Mouse (Mus musculus) intestine, embryonic 15.5 days (tissue): ENCODE results near the gene C1ql4. TPM values are rescaled to one million over a fixed set of nuclear protein-coding genes. Genes with fewer than 3 reads are reported as not detected.
"Not testable (repeated sequence)": the region's sequence is repeated elsewhere in the genome, so short reads cannot be mapped to it uniquely, and the experiment has no call there.

Source experiments
- ATAC-seq: fragments of 200-750 bp; cut with Nextera tagmentation; 2 replicates; pipeline ENCODE4 v1.8.0; 2017; ENCODE audit warnings: moderate TSS enrichment, moderate library complexity
- H3K27ac ChIP-seq: fragments of 300-500 bp; sonication (generic); 2 replicates; pipeline ENCODE4 v1.5.1; 2015; ENCODE audit warnings: mild to moderate bottlenecking, inconsistent platforms
- H3K27me3 ChIP-seq: fragments of 300-500 bp; sonication (generic); replicated peaks from 2 replicates; pipeline ENCODE4 v1.6.1; 2015; ENCODE audit warnings: inconsistent platforms
- H3K36me3 ChIP-seq: fragments of 300-500 bp; sonication (generic); 2 replicates; pipeline ENCODE4 v1.6.1; 2015; ENCODE audit warnings: inconsistent platforms
- H3K4me1 ChIP-seq: fragments of 300-500 bp; sonication (generic); replicated peaks from 2 replicates; pipeline ENCODE4 v1.6.1; 2015; ENCODE audit warnings: inconsistent platforms
- H3K4me2 ChIP-seq: fragments of 300-500 bp; sonication (generic); replicated peaks from 2 replicates; pipeline ENCODE4 v1.6.1; 2015; ENCODE audit warnings: mild to moderate bottlenecking, inconsistent platforms
- H3K4me3 ChIP-seq: fragments of 300-500 bp; sonication (generic); replicated peaks from 2 replicates; pipeline ENCODE4 v1.5.1; 2015; ENCODE audit warnings: inconsistent platforms
- H3K9ac ChIP-seq: fragments of 300-500 bp; sonication (generic); 2 replicates; pipeline ENCODE4 v1.6.1; 2015; ENCODE audit warnings: inconsistent platforms
- H3K9me3 ChIP-seq: fragments of 300-500 bp; sonication (generic); 2 replicates; pipeline ENCODE4 v1.6.1; 2016; ENCODE audit warnings: inconsistent platforms
- WGBS: fragments of 180-500 bp; shearing (Covaris S2); methylation state at CpG from one replicate; pipeline ENCODE4 v1.1.7; 2015; 5-methylcytosine and 5-hydroxymethylcytosine counted together
- polyA plus RNA-seq: library from polyadenylated mRNA; unstranded; fragments of >200 nt; fragmentation: Nextera tagmentation; extraction: Ambion mirVana; gene quantifications from 2 replicates; pipeline ENCODE4 v1.2.1, GENCODE M21; 2015

The C1ql4 gene
- polyA plus RNA-seq, 1 experiment from 2014 or later, result 0.09 TPM

GRCm38 (mm10) chr15:99082840-99083239, 4.8 kb downstream of the C1ql4 start:
- Histone ChIP-seq H3K4me3 (no peak overlapping the region), H3K9ac (no peak overlapping the region), H3K27me3 (peaks cover 27% of the 10 kb centered on the region), H3K4me1 (peaks cover 22% of the 10 kb centered on the region), H3K27ac (no peak overlapping the region), H3K4me2 (no peak overlapping the region), H3K9me3 (no peaks in the 10 kb centered on the region), H3K36me3 (peaks cover 26% of the 10 kb centered on the region)
- WGBS, result 87% methylated on average over 16 of the region's 16 CpGs
- ATAC-seq, result no peak

GRCm38 (mm10) chr15:99082322-99082721, 5.3 kb downstream of the C1ql4 start:
- Histone ChIP-seq H3K36me3 (peaks cover 27% of the 10 kb centered on the region), H3K27ac (no peak overlapping the region), H3K4me1 (peaks cover 21% of the 10 kb centered on the region; the same call in 1 of the 2 replicates), H3K9me3 (no peaks in the 10 kb centered on the region), H3K4me2 (no peak overlapping the region), H3K9ac (no peak overlapping the region), H3K4me3 (no peak overlapping the region), H3K27me3 (peaks cover 22% of the 10 kb centered on the region)
- WGBS, result 96% methylated on average over 12 of the region's 12 CpGs
- ATAC-seq, result no peak

- no peaks in the 10 kb centered on the region for H3K9me3 ChIP-seq
- WGBS, result 80% methylated on average over 3 of the region's 3 CpGs
- H3K36me3 ChIP-seq, result peaks cover 32% of the 10 kb centered on the region
- peaks cover 3% of the 10 kb centered on the region; the same call in 1 of the 2 replicates for H3K27me3 ChIP-seq
- ATAC-seq, result no peak
- no peak overlapping the region for H3K4me2 ChIP-seq
- peaks cover 35% of the 10 kb centered on the region for H3K4me1 ChIP-seq
- H3K4me3 ChIP-seq, result no peak overlapping the region
- no peak overlapping the region for H3K9ac ChIP-seq
- no peak overlapping the region for H3K27ac ChIP-seq
Measured at GRCm38 (mm10) chr15:99079804-99080203, 7.8 kb downstream of the C1ql4 start.

- H3K27me3 ChIP-seq, result 0 out of 2 replicates have a peak, but pooled peaks cover under 1% of the 10 kb centered on the region
- no peak overlapping the region for H3K4me2 ChIP-seq
- H3K9me3 ChIP-seq, result no peaks in the 10 kb centered on the region
- ATAC-seq, result no peak
- WGBS, result 74% methylated on average over 15 of the region's 15 CpGs
- H3K9ac ChIP-seq, result no peak overlapping the region
- H3K4me1 ChIP-seq, result peaks cover 28% of the 10 kb centered on the region
- no peak overlapping the region for H3K27ac ChIP-seq
- H3K36me3 ChIP-seq, result peaks cover 32% of the 10 kb centered on the region
- no peak overlapping the region for H3K4me3 ChIP-seq
Measured at GRCm38 (mm10) chr15:99078181-99078910, 9.3 kb downstream of the C1ql4 start.

- WGBS, result 90% methylated on average over 3 of the region's 3 CpGs
- H3K4me2 ChIP-seq, result peak overlapping the region; percentile 90
- peak overlapping the region; percentile 68; the same call in 1 of the 2 replicates for H3K4me3 ChIP-seq
Measured at GRCm38 (mm10) chr15:99076011-99076410, 11.6 kb downstream of the C1ql4 start.

GRCm38 (mm10) chr15:99074600-99075333, 12.8 kb downstream of the C1ql4 start:
- Histone ChIP-seq H3K4me1 (peaks cover 25% of the 10 kb centered on the region), H3K4me3 (peak overlapping the region; percentile 68), H3K9me3 (no peaks in the 10 kb centered on the region), H3K9ac (peak overlapping the region; percentile 74), H3K27me3 (no peaks in the 10 kb centered on the region), H3K27ac (peak overlapping the region; percentile 93), H3K4me2 (peak overlapping the region; percentile 90), H3K36me3 (peaks cover 10% of the 10 kb centered on the region; the same call in 1 of the 2 replicates)
- WGBS, result under 1% methylated on average over 44 of the region's 44 CpGs
- ATAC-seq, result peak; percentile 98

More at GRCm38 (mm10) chr15:99076011-99076410, 11.6 kb downstream of the C1ql4 start:
- Histone ChIP-seq H3K4me1 (peaks cover 25% of the 10 kb centered on the region), H3K36me3 (peaks cover 15% of the 10 kb centered on the region; the same call in 1 of the 2 replicates)
- not testable (repeated sequence) for H3K27me3 ChIP-seq, H3K27ac ChIP-seq, H3K9me3 ChIP-seq, ATAC-seq, H3K9ac ChIP-seq

GRCm38 (mm10) chr15:99074019-99074599, 13.5 kb downstream of the C1ql4 start, which contains the start of gene Troap:
Gene Troap (plus strand): TSS chr15:99074575.
- Histone ChIP-seq H3K9me3 (no peaks in the 10 kb centered on the region), H3K27ac (peak within 1 kb of the TSS; percentile 93), H3K4me3 (peak within 1 kb of the TSS; percentile 68), H3K27me3 (no peaks in the 10 kb centered on the region), H3K4me2 (peak within 1 kb of the TSS; percentile 90), H3K36me3 (peaks cover 10% of the 10 kb centered on the region; the same call in 1 of the 2 replicates), H3K4me1 (peaks cover 25% of the 10 kb centered on the region), H3K9ac (peak within 1 kb of the TSS; percentile 74)
- 15% methylated on average over 9 of the region's 9 CpGs for WGBS
- peak; percentile 46 for ATAC-seq

GRCm38 (mm10) chr15:99071988-99072387, 15.6 kb downstream of the C1ql4 start:
- H3K4me3 ChIP-seq, result no peak overlapping the region
- H3K9me3 ChIP-seq, result no peaks in the 10 kb centered on the region
- H3K27me3 ChIP-seq, result no peaks in the 10 kb centered on the region
- 0 out of 2 replicates have a peak, but pooled peaks cover 2% of the 10 kb centered on the region for H3K36me3 ChIP-seq
- H3K27ac ChIP-seq, result no peak overlapping the region
- ATAC-seq, result no peak
- H3K4me2 ChIP-seq, result no peak overlapping the region
- WGBS, result 89% methylated on average over 1 of the region's 1 CpGs
- H3K9ac ChIP-seq, result no peak overlapping the region
- peaks cover 19% of the 10 kb centered on the region for H3K4me1 ChIP-seq

GRCm38 (mm10) chr15:99065557-99066165, 22.0 kb downstream of the C1ql4 start:
- H3K36me3 ChIP-seq, result no peaks in the 10 kb centered on the region
- no peak overlapping the region for H3K4me3 ChIP-seq
- ATAC-seq, result no peak
- no peaks in the 10 kb centered on the region for H3K4me1 ChIP-seq
- no peak overlapping the region for H3K27ac ChIP-seq
- no peak overlapping the region for H3K9ac ChIP-seq
- H3K4me2 ChIP-seq, result no peak overlapping the region
- H3K27me3 ChIP-seq, result no peaks in the 10 kb centered on the region
- 71% methylated on average over 12 of the region's 12 CpGs for WGBS
- no peaks in the 10 kb centered on the region for H3K9me3 ChIP-seq

GRCm38 (mm10) chr15:99056332-99056731, 31.3 kb downstream of the C1ql4 start:
- H3K4me1 ChIP-seq, result peaks cover 28% of the 10 kb centered on the region
- H3K27ac ChIP-seq, result no peak overlapping the region
- ATAC-seq, result no peak
- H3K36me3 ChIP-seq, result no peaks in the 10 kb centered on the region
- peak overlapping the region; percentile 39; the same call in 1 of the 2 replicates for H3K4me3 ChIP-seq
- H3K9ac ChIP-seq, result no peak overlapping the region
- WGBS, result 7% methylated on average over 14 of the region's 14 CpGs
- H3K9me3 ChIP-seq, result no peaks in the 10 kb centered on the region
- H3K4me2 ChIP-seq, result peak overlapping the region; percentile 87
- H3K27me3 ChIP-seq, result peaks cover 69% of the 10 kb centered on the region

GRCm38 (mm10) chr15:99055511-99055961, 32.1 kb downstream of the C1ql4 start:
- Histone ChIP-seq H3K27ac (no peak overlapping the region), H3K4me3 (peak overlapping the region; percentile 39), H3K27me3 (peaks cover 69% of the 10 kb centered on the region), H3K9me3 (no peaks in the 10 kb centered on the region), H3K9ac (peak overlapping the region; percentile 32), H3K4me2 (peak overlapping the region; percentile 87), H3K4me1 (peaks cover 28% of the 10 kb centered on the region), H3K36me3 (no peaks in the 10 kb centered on the region)
- peak; percentile 45 for ATAC-seq
- WGBS, result under 1% methylated on average over 37 of the region's 37 CpGs
